Mouse (Mus musculus) heart, postnatal 4 days (tissue): ENCODE measurements at regions not wholly inside any gene's neighbourhood (a gene's known extent, or its start where the extent isn't known, plus 50 kb on each side); places are given as distances from the start of the nearest gene placed in this dataset.

Experiments used
- DNase-seq: peaks from one replicate; pipeline ENCODE4 v3.0.0; 2021

GRCm38 (mm10) chr19:30435054-30435738 lies 114.3 kb downstream of the Dkk1 start:
- DNase-seq: no peak

- DNase-seq: no peak
Observed at GRCm38 (mm10) chr19:30450869-30451542, 98.5 kb downstream of the Dkk1 start.

GRCm38 (mm10) chr19:30451543-30451920 lies 97.9 kb downstream of the Dkk1 start:
- no peak for DNase-seq

GRCm38 (mm10) chr19:30452671-30453070 lies 96.8 kb downstream of the Dkk1 start:
- no peak for DNase-seq

GRCm38 (mm10) chr19:30483436-30483835 lies 66.0 kb downstream of the Dkk1 start:
- no peak for DNase-seq

- DNase-seq: no peak
Observed at GRCm38 (mm10) chr19:30489786-30490185, 59.7 kb downstream of the Dkk1 start.

- no peak for DNase-seq
Observed at GRCm38 (mm10) chr19:30490916-30491315, 58.5 kb downstream of the Dkk1 start.
